Mouse (Mus musculus): ENCODE data around the gene Fbxo46.
A peak's percentile ranks its signal among the peaks of the same experiment; 100 is the strongest.
"Not testable (repeated sequence)": the region's sequence is repeated elsewhere in the genome, so short reads cannot be mapped to it uniquely, and the experiment has no call there.

Fbxo46 gene

DNA sequence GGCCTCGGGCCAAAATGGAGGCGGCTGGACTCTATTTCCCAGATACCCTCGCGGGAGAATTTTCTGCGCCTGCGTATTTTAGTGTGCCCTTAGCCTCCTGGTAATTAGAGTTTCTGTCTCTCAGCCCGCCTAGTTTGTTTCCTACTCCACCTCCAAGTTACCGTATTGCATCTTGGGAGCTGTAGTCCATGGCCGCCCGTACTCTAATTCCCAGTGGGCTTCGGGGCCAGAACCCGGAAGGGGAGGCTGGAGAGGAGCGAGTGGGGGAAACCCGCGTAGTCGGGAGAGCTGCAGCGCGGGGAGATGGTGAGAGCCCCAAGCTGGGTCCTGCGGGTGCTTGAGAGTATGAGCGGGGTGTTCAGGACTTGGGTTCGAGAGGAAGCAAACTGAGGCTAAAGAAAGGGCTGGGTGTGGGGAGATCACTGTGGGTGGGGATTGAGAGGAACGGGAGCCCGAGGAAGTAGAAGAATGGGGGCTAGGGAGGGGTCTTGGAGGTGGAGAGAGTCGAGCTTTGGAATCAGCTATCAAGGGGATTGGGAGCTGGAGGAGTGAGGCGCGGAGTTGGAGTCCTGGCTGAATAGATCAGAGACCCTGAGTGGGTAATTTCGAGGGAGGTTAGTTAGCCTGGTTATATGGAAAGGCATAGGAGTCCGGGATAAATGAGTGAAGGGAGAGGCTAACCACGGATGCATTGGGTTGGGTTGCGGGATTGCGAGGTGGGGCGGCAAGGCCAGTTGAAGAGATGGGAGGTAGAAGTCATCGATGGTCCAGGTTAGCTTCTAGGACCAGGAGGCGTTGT, at the start of gene Fbxo46:
TSS of gene Fbxo46 (plus strand) at position 229 of the 799 bp plus-strand sequence.
- DNase-seq (ENCODE audit: low spot score), result peak; percentile 96

DNA sequence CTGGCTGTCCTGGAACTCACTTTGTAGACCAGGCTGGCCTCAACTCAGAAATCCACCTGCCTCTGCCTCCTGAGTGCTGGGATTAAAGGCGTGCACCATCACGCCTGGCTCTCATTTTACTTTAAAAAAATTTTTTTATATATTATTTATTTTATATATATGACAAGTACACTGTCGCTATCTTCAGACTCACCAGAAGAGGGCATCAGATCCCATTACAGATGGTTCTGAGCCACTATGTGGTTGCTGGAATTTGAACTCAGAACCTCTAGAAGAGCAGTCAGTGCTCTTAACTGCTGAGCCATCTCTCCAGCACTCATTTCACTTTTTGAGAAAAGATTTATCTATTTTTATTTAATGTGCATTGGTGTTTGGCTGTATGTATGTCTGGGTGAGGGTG, 48.6 kb upstream of the Fbxo46 start:
- not testable (repeated sequence) for DNase-seq (ENCODE audit: low spot score)

DNA sequence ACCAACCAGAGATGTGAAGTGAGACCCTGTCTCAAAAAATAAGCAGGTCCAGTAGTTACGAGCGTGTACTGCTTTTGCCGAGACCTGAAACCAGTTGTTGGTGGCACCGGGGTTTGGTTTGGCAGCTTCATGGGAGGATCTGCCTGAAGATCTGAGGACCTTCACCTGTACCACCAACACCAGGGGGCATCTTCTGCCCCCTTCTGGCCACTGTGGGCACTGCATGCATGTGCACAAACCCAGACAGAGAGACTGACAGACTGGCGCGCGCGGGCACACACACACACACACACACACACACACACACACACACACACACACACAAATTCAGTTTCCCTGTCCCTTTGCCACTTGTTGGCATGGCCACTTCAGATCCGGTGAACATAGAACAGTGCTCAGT, 46.2 kb upstream of the Fbxo46 start:
- DNase-seq (ENCODE audit: low spot score), result no peak

DNA sequence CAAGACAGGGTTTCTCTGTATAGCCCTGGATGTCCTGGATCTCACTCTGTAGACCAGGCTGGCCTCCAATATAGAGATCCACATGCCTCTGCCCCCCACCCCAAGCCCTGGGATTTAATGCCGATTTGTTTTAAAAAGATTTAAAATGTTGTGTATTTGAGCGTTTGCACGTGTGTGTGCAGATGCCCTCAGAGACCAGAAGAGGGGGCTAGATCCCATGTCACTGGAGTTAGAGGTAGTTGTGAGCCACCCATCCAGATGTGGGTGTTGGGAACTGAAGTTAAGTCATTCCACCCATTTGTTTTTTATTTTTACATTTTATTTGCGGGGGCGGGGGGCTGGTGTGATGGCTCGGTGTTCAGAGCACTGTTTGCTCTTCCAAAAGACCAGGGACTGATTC, 45.2 kb upstream of the Fbxo46 start:
- no peak for DNase-seq (ENCODE audit: low spot score)

DNA sequence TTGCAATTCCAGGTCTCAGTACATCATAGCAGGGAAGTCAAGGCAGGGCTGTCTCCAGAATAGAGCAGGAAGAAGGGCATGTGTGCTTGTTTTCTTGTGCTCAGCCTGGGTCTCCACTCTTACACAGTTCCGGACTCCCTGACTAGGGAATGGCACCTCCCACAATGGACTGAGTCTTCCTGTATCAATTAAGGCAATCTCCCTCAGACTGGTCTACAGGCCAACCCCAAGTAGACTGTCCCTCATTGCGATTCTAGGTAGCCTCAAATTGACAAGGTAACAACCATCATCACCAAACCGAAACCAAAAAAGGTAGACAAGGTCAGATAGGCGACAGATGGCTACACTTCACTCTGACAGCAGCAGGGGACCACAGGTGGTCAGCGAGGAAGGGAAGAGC, 44.4 kb upstream of the Fbxo46 start:
- DNase-seq (ENCODE audit: low spot score), result no peak

DNA sequence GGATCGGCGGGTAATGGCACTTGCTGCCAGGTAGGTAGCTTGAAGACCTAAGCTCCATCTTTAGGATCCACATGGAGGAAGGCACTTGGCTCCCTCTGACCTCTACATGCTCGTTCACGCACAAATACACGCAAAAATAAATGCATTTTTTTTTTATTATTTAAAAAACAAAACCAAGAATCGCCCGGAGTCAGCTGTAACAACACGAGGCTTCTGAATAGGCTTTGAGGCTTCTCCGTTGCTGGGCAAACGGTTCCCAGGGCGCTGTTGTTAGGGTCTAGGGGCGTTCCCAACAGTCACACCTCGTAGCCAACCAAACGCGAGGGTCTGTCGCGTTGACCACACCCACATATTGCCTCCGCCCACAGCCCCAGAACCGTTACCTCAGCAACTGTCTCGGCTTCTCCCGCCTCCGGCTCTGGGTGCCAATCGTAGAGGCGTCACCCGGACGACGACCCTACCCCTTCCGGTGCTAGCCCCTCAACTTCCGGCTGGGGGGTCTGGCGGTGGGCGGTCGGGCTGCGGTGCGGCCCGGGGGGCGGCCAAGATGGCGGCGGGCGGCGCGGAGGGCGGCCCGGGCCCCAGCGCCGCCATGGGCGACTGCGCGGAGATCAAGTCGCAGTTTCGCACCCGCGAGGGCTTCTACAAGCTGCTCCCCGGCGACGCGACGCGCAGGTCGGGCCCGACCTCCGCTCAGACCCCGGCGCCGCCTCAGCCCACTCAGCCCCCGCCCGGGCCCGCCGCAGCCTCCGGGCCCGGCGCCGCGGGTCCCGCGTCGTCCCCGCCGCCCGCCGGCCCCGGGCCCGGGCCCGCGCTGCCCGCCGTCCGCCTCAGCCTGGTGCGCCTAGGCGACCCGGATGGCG, 43.7 kb upstream of the Fbxo46 start, which contains the start of gene Dmwd:
TSS of gene Dmwd (plus strand) at position 505 of the 863 bp plus-strand sequence.
- DNase-seq (ENCODE audit: low spot score), result peak; percentile 91

DNA sequence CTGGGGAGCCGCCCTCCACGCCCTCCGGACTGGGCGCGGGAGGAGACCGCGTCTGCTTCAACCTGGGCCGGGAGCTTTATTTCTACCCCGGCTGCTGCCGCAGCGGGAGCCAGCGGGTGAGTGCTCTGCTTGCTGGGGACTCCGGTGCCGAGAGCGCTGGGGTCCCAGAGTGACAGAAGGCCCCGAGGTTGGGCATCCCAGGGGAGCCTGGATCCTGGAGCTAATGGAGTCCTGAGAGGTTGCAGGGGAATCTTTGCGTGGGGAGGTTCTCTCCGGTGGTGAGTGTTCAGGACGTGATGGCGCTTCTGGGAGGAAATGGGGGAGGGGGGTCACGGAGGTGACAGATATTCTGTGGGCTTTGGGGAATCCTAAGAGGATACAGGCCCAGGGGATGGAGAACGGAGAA, 43.1 kb upstream of the Fbxo46 start:
- DNase-seq (ENCODE audit: low spot score), result no peak

DNA sequence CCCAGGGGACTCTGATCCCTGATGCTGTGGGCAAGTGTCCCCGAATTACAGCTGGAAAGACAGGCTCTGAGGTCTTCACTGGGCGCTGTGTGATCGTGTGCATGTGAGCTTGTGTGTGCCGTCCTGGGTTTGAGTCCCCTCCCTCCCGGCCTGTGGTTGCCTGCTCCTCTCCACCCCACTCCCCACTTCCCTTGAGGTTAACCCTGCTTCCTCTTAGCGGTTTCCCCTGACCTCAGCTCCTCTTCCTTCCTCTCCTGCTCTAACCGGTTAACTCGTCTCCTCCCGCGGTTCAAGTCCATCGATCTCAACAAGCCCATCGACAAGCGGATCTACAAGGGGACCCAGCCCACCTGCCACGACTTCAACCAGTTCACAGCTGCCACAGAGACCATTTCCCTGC, 41.9 kb upstream of the Fbxo46 start:
- no peak for DNase-seq (ENCODE audit: low spot score)

DNA sequence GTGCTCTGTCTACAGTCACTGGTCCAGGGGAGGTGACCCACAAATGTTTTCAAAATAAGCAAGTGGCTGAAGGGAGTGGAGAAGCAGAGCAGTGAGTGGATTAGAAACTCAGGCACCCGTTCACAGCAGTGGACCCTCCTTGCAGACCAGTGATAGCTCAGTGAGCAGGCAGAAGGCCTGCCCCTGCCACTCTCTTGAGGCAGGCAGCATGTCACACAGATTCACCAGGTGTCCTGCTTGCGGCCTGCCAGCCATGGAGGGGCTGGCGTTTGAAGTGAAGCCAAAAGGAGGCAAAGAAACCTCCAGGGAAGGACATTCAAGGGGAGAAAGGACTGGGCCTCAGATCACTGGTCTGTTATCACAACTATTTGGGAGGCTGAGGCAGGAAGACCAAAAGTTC, 40.9 kb upstream of the Fbxo46 start:
- DNase-seq (ENCODE audit: low spot score), result no peak

DNA sequence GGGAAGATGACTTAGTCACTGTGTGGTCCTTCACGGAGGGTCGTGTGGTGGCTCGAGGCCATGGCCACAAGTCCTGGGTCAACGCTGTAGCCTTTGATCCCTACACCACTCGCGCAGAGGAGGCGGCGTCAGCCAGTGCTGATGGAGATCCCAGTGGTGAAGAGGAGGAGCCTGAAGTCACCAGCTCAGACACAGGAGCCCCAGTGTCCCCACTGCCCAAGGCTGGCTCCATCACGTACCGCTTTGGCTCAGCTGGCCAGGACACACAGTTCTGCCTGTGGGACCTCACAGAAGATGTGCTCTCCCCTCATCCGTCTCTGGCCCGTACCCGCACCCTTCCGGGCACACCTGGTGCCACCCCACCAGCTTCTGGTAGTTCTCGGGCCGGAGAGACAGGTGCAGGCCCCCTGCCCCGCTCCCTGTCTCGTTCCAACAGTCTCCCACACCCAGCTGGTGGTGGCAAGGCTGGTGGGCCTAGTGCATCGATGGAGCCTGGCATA, 39.2 kb upstream of the Fbxo46 start:
- DNase-seq (ENCODE audit: low spot score), result no peak

DNA sequence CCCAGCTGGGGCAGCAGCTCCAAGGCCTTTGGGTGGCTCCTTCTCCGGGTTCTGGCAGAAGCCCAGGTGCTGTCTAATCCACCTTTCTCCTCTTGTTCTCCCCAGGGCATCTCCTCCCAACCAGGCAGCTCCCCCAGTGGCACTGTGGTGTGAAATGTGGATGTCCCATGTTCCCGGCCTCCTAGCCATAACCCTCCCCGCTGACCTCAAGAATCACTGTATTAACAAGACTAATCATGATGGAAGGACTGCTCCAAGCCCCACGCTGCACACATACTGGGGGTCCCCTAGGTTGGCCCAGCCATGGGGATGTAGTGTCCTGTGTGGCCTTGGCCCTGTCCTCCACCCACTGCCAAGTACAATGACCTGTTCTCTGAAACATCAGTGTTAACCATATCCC, 37.5 kb upstream of the Fbxo46 start:
- no peak for DNase-seq (ENCODE audit: low spot score)

DNA sequence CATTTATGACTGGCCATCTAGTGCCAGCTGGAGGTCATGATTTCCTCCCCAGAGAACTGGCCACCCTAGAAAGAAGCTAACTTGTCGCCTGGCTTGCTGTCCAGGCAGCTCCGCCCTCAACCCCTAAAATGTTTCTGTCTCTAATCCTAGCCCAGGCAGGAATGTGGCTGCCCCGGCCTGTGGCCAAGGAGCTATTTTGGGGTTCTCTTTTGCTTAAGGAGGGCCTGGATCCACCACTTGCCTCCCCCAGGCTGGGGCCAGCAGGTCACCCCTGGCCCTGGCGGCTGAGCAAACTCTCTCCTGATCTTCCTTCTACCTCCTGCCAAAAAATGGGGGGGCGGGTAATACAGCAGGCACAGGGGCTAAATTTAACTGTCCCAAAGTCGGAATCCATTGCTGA, 36.6 kb upstream of the Fbxo46 start:
- peak; percentile 54 for DNase-seq (ENCODE audit: low spot score)

DNA sequence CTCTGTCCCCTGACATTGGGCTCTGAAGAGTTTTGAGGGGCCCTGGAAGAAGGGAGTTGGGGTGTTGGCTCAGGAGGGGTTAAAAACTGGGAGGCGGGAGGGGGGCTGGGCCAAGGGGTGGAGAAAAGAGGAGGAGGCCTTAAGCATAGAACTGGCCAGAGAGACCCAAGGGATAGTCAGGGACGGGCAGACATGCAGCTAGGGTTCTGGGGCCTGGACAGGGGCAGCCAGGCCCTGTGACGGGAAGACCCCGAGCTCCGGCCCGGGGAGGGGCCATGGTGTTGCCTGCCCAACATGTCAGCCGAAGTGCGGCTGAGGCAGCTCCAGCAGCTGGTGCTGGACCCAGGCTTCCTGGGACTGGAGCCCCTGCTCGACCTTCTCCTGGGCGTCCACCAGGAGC, 36.0 kb upstream of the Fbxo46 start, which contains the start of gene Dmpk:
TSS of gene Dmpk (plus strand) at position 149 of the 400 bp plus-strand sequence.
- DNase-seq (ENCODE audit: low spot score), result peak; percentile 65

DNA sequence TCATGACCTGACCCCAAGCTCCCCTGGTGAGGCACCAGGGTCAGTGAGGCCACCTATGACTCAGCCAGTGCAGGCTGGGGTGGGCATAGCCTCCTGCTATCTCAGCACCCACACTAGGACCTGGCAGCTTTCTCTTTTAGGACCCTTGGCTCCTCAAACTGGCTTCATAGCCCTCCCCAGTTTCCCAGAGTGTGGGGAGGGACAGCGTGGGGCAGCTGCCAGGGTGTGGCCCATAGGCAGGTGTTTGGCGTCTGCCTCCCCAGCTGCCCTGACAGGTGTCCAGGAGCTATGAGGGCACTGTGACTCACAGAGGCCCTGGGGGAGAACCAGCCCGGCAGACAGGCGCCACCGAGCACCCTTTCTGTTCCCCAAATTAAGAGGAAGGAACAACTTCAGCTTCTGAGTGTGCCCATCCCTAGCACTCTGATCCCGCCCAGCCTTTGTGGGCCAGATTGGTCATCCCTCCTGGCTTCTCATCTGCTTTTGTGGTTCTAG, 35.3 kb upstream of the Fbxo46 start:
- no peak for DNase-seq (ENCODE audit: low spot score)

DNA sequence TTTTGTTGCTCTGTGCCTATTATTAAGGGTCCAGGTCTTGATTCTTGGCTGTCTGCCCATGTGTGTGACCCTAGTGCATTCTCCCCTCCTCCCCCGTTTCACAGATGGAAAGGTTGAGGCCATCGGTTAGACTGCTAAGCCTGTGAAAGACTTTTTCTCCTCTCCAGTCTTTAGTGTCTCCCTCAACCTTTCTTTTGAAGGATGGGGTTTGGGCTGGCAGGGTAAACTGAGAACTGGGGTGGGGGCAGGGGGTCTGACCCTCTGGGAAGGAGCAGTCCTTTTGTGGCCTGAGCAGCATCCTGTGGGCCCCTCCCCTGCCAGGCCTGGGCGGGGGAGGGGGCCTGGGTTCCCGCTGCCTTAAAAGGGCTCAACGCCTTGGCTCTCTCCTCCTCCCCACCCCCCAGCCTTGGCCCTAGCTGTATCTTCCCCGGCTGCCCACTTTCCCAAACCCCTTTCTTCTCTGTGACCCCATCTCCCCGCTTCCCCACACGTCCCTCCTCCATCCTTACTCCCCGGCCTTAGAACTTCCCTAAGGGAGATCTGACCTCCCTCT, 34.7 kb upstream of the Fbxo46 start:
- no peak for DNase-seq (ENCODE audit: low spot score)

DNA sequence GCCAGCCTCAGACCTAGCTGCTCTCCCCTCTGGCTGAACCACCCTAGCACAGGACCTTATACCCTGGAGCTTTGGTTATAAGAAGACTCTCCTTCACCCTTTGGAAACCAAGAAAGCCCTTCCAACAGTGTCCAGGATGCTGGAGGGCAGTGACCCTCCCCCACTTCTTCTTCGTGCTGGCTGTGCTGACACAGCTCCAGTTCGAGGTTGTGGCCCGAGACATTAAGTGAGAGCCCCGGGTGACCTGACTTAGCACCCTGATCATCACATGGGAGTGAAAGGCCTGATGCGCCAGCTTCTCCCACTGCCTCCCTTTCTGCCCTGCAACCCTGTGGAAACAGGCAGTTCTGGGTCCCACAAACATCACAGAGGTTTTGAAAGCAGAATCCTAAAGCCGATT, 34.2 kb upstream of the Fbxo46 start:
- DNase-seq (ENCODE audit: low spot score), result no peak

DNA sequence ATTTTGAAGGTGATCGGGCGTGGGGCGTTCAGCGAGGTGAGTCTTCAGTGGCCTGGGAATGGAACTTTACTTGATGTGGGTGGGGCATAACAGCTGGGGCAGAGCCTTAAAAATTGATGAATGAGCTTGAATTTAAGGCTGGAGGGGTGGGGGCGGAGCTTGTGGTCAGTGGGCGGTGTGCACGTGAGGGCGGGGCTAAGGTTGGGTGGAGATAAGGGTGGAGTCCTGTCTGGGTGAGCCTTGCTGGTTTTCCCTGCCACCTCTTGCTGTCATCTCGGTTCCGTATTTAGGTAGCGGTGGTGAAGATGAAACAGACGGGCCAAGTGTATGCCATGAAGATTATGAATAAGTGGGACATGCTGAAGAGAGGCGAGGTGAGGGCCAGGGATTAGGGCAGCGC, 33.6 kb upstream of the Fbxo46 start:
- DNase-seq (ENCODE audit: low spot score), result peak; percentile 51

DNA sequence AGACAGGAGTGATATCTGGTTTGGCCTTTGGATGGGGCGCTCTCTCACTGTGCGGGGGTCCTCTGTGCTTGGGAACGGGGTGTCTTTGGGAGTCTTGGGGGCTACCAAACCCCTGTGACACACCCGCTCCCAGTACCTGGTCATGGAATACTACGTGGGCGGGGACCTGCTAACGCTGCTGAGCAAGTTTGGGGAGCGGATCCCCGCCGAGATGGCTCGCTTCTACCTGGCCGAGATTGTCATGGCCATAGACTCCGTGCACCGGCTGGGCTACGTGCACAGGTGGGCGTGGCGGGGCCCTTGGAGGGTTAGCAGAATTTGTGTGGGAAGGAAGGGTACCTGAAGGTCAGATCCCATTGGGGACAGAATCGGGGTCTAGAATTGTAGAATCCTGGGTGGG, 32.9 kb upstream of the Fbxo46 start:
- no peak for DNase-seq (ENCODE audit: low spot score)

DNA sequence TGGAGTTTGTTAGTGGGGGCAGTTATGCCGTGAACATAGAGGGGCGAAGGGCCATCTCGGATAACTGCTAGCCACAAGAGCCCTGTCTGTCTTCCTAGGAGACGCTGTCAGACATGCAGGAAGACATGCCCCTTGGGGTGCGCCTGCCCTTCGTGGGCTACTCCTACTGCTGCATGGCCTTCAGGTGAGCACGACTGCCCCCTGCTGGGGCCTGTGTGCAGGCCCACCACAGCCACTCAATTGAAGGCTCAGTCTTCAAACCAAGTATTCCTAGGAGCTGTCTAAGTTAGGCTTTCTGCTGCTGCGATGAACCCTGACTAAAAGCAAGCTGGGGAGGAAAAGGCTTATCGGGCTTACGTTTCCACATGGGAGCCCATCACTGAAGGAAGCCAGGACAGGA, 30.8 kb upstream of the Fbxo46 start:
- DNase-seq (ENCODE audit: low spot score), result no peak

DNA sequence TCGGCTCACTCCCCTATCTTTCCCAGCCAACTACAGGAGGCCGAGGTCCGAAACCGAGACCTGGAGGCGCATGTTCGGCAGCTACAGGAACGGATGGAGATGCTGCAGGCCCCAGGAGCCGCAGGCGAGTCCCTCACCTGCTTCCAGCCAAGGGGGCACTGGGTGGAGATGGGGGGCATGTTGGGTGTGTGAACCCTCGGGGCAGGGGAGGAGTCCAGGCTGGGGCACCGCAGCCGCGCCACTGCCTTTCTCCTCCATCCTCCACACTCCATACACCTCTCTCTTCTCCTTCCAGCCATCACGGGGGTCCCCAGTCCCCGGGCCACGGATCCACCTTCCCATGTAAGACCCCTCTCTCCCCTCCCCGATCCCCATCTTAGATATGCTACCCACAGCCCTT, 27.7 kb upstream of the Fbxo46 start:
- DNase-seq (ENCODE audit: low spot score), result no peak

DNA sequence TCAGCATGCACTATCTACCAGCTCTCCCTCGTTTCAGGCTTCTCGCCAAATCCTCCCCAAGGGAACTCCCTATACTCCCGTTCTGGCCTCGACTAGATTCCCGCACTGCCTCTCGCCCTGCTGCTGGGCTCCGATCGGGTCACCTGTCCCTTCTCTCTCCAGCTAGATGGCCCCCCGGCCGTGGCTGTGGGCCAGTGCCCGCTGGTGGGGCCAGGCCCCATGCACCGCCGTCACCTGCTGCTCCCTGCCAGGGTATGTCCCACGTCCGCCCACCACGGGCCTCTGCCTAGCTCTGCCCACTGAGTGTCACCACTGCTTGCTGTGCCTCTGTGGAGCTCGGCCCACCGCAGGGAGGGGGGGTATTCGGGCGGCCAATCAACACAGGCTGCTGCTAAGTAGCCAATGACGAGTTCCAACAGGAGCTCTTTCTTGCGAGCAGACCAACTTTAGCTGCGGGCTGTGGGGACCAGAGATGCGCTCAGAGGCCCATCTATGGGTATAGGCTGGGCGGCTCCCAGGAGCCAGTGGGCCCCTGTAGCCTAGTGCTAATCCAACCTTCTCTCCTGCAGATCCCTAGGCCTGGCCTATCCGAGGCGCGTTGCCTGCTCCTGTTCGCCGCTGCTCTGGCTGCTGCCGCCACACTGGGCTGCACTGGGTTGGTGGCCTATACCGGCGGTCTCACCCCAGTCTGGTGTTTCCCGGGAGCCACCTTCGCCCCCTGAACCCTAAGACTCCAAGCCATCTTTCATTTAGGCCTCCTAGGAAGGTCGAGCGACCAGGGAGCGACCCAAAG, 27.1 kb upstream of the Fbxo46 start:
- DNase-seq (ENCODE audit: low spot score), result peak; percentile 53

DNA sequence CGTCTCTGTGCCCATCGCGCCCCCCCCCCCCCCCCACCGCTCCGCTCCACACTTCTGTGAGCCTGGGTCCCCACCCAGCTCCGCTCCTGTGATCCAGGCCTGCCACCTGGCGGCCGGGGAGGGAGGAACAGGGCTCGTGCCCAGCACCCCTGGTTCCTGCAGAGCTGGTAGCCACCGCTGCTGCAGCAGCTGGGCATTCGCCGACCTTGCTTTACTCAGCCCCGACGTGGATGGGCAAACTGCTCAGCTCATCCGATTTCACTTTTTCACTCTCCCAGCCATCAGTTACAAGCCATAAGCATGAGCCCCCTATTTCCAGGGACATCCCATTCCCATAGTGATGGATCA, 26.5 kb upstream of the Fbxo46 start:
- DNase-seq (ENCODE audit: low spot score), result peak; percentile 63

Measured in adipocyte (in vitro differentiated cells).